Mouse (Mus musculus): ENCODE data around the gene Coq7. TPM values are rescaled to one million over a fixed set of nuclear protein-coding genes. Genes with fewer than 3 reads are reported as not detected.

Coq7 gene
- polyA plus RNA-seq, 2 experiments = 60.3 to 97.4 TPM

DNA sequence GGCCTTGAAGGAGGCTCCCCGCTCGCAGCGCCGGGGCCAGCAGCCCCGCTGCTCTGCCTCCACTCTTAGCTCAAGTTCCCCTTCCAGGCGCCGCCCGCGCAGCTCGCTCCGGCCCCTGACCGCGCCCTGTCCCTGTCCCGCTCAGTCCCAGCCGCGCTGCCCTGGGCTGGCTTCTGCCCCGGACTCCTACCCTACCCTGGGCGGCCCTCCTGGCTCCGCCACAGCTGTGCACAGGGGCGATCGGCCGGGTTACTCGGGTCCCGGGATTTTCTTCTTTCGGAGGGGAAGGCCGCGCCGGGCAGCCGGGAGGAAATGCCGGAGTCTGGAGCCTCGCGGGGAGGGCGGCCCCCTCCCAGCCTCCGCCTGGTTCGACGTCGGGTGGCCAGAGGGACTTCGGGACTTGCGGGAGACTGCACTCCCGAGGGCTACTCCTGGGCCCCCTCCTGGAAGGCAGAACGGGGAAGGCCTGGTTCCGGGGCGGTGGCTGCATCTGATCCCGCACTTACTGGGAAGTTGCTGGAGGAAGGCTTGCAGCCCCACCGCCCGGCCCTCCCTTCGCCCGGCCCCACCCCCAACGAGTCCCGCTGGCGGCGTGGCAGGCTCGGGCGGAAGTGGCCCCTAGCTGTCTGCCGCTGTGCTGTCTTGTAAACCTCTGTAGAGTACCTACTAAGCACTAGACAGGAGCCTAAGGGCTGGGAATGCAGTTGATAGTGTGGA lies 41.6 kb downstream of the Coq7 start, which contains the start of gene Itpripl2:
Itpripl2 (minus strand) TSS at position 545 of the 717 bp plus-strand sequence.
- Histone ChIP-seq H3K27ac (replicated peaks; ENCODE audit: low read depth, low read length) (peak within 1 kb of the TSS; percentile 81), H3K27me3 (ENCODE audit: control insufficient read depth, insufficient read depth, low read length) (peaks cover 8% of the 10 kb centered on the region; the same call in 1 of the 2 replicates), H3K4me2 (replicated peaks; ENCODE audit: low read depth, low read length, severe bottlenecking) (peak within 1 kb of the TSS; percentile 85), H3K9me3 (ENCODE audit: control insufficient read depth, low read length) (no peaks in the 10 kb centered on the region), H3K9ac (ENCODE audit: low read depth, low read length, severe bottlenecking) (peak within 1 kb of the TSS; percentile 98), H3K36me3 (ENCODE audit: control insufficient read depth, insufficient read depth, low read length) (peaks cover 25% of the 10 kb centered on the region), H3K4me3 (replicated peaks; ENCODE audit: low read length) (peak within 1 kb of the TSS; percentile 84), H3K4me1 (ENCODE audit: control insufficient read depth, insufficient read depth, low read length) (peaks cover 35% of the 10 kb centered on the region)
- DNase-seq (ENCODE audit: low spot score) (peak; percentile 76), ATAC-seq (ENCODE audit: low FRiP score, low read depth) (peak; percentile 80)
- WGBS = 0% methylated on average over 35 of the region's 55 CpGs
- 0 out of 2 replicates have a peak, but pooled peaks have one; percentile 49 for TF ChIP-seq POLR2A (IDR thresholded peaks at IDR 0.05; ENCODE audit: borderline replicate concordance, extremely low read depth, insufficient read depth, insufficient read length)

DNA sequence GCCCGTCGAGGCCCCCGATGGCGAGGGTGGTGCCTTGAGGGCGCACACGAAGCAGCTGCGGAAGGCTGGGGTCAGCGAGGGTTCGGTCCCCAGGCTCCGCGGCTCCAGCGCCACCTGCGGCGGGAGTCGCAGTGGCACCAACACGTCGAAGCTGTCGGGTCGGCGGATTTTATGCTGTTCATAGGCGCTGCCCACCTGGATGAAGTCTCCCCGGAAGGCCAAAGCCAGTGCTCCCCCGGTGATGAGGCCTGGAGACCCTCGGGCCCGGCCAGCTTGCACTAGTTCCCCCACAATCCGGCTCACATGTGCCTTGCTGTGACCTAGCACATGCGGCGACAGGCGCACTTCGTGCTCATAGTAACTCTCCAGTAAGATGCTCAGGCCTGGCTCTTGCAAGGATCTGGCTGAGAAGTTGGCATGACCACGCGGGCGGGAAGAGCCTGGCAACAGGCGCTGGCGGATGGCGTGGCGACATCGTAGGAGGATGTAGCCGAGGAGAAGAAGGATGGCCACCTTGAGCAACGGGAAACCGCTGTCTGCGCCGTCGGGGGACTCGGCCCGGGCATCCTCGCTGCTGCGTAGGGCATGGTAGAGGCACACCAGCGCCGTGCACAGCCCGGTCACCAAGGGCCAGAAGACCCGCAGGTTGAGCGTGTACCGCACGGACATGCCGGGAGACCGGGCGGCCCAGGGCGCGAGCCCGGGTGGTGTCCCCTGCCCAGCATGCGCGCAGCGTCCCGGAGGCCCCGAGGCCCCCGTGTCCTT lies 42.3 kb downstream of the Coq7 start:
- peak overlapping the region; percentile 81 for H3K27ac ChIP-seq (replicated peaks; ENCODE audit: low read depth, low read length)
- no peaks in the 10 kb centered on the region for H3K9me3 ChIP-seq (ENCODE audit: control insufficient read depth, low read length)
- peak overlapping the region; percentile 84 for H3K4me3 ChIP-seq (replicated peaks; ENCODE audit: low read length)
- peaks cover 30% of the 10 kb centered on the region for H3K36me3 ChIP-seq (ENCODE audit: control insufficient read depth, insufficient read depth, low read length)
- H3K4me1 ChIP-seq (ENCODE audit: control insufficient read depth, insufficient read depth, low read length) = peaks cover 35% of the 10 kb centered on the region
- ATAC-seq (ENCODE audit: low FRiP score, low read depth) (peak; percentile 31), DNase-seq (ENCODE audit: low spot score) (no peak)
- peak overlapping the region; percentile 85 for H3K4me2 ChIP-seq (replicated peaks; ENCODE audit: low read depth, low read length, severe bottlenecking)
- H3K27me3 ChIP-seq (ENCODE audit: control insufficient read depth, insufficient read depth, low read length) = peaks cover 8% of the 10 kb centered on the region; the same call in 1 of the 2 replicates
- no peak for TF ChIP-seq POLR2A (IDR thresholded peaks at IDR 0.05; ENCODE audit: borderline replicate concordance, extremely low read depth, insufficient read depth, insufficient read length)
- WGBS = 3% methylated on average over 42 of the region's 67 CpGs
- H3K9ac ChIP-seq (ENCODE audit: low read depth, low read length, severe bottlenecking) = peak overlapping the region; percentile 98

DNA sequence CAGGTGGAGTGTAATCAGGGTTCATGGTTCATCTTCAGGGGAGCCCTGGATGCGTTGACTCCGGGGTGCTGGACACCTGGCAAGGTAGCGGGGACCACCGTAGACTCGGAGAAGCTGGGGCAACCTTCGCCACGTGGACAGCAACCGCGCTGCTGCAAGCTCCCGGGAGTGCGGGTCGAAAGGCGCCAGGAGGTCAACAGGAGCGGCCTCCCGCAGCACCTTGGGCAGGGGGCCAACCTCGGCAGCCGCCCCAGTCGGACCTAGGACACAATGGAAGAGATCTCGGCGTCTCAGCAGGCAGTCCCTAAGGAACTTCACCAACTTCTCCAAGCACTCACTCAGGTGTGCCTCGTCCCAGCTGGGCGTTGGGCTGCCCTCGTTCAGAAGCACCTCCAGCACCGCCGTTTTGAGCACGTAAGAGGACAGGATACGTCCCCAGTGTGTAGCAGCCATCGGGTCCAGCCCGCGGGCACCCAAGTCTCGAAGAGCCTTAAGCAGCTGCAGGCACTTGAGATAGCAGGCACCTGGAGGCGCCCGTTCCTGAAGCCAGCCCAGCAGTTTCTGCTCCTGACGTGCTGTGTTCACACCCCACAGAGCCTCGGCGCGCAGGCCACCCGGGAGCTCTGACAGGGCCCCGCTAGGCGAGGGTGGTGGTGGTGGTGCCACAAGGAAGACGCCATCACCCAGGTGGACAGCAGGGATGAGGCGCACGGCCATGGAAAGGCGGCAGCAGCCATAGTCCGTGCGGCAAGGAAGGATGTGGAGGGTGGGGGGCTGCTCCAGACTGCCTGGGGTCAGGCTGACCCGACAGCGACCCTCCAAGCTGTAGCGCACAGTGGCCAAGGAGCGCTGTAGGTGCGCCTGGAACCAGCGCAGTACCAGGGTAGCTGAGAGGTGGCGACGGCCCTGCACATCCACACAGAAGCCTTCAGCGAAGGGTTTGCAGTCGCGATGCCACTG lies 43.2 kb downstream of the Coq7 start:
- no peak for DNase-seq (ENCODE audit: low spot score)
- no peak for ATAC-seq (ENCODE audit: low FRiP score, low read depth)
- 33% methylated on average over 54 of the region's 57 CpGs for WGBS

DNA sequence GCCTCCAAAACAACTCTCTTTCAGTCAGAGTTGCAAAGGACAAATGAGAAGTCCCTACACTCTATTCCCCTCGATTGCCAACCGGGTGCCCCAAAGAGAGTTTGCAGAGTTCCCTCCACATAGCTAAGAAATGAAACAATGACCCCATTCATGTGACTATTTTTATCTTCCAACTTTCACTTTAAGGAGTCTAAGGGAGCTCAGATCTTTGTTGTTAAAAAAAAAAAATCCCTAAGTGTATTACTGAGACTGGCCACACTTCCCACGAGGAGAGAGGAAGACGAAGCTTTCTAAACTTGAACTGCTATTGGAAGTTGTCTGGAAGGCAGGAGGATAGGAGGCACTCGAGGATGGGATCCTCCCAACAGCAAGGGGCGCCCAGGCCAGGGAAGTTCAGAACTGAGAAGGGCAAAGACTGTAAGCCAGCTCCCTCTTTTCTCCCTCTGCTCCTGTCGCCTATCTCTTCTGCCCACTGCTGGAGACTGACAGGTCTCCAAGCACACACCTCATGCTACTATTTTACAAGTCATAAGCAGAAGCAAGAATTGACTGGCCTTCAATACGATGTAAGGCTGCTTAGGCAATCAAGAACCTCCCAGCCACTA lies 45.0 kb downstream of the Coq7 start:
- H3K27ac ChIP-seq (replicated peaks; ENCODE audit: low read depth, low read length) = 0 out of 2 replicates have a peak overlapping the region, but pooled peaks have one; percentile 19
- H3K9me3 ChIP-seq (ENCODE audit: control insufficient read depth, low read length) = no peaks in the 10 kb centered on the region
- no peak overlapping the region for H3K9ac ChIP-seq (ENCODE audit: low read depth, low read length, severe bottlenecking)
- peak overlapping the region; percentile 37 for H3K4me2 ChIP-seq (replicated peaks; ENCODE audit: low read depth, low read length, severe bottlenecking)
- peaks cover 43% of the 10 kb centered on the region for H3K36me3 ChIP-seq (ENCODE audit: control insufficient read depth, insufficient read depth, low read length)
- DNase-seq (ENCODE audit: low spot score) = no peak
- WGBS = 33% methylated on average over 8 of the region's 8 CpGs
- 0 out of 2 replicates have a peak overlapping the region, but pooled peaks have one; percentile 0 for H3K4me3 ChIP-seq (replicated peaks; ENCODE audit: low read length)
- H3K27me3 ChIP-seq (ENCODE audit: control insufficient read depth, insufficient read depth, low read length) = peaks cover 8% of the 10 kb centered on the region; the same call in 1 of the 2 replicates
- no peak for ATAC-seq (ENCODE audit: low FRiP score, low read depth)
- no peak for TF ChIP-seq POLR2A (IDR thresholded peaks at IDR 0.05; ENCODE audit: borderline replicate concordance, extremely low read depth, insufficient read depth, insufficient read length)
- peaks cover 35% of the 10 kb centered on the region for H3K4me1 ChIP-seq (ENCODE audit: control insufficient read depth, insufficient read depth, low read length)

More for the DNA sequence above, 43.2 kb downstream of the Coq7 start:
- H3K4me2 ChIP-seq (replicated peaks; ENCODE audit: low read depth, low read length, severe bottlenecking) = peak overlapping the region; percentile 85
- H3K9me3 ChIP-seq (ENCODE audit: control insufficient read depth, low read length) = no peaks in the 10 kb centered on the region
- peak overlapping the region; percentile 98 for H3K9ac ChIP-seq (ENCODE audit: low read depth, low read length, severe bottlenecking)
- no peak overlapping the region for H3K27ac ChIP-seq (replicated peaks; ENCODE audit: low read depth, low read length)
- H3K36me3 ChIP-seq (ENCODE audit: control insufficient read depth, insufficient read depth, low read length) = peaks cover 38% of the 10 kb centered on the region
- peak overlapping the region; percentile 84 for H3K4me3 ChIP-seq (replicated peaks; ENCODE audit: low read length)
- H3K4me1 ChIP-seq (ENCODE audit: control insufficient read depth, insufficient read depth, low read length) = peaks cover 35% of the 10 kb centered on the region
- no peak for TF ChIP-seq POLR2A (IDR thresholded peaks at IDR 0.05; ENCODE audit: borderline replicate concordance, extremely low read depth, insufficient read depth, insufficient read length)
- peaks cover 8% of the 10 kb centered on the region; the same call in 1 of the 2 replicates for H3K27me3 ChIP-seq (ENCODE audit: control insufficient read depth, insufficient read depth, low read length)

Measured in limb, embryonic 14.5 days (tissue).